ENCODE assay signal across 8 mouse cellular contexts in the genomic region with DNA sequence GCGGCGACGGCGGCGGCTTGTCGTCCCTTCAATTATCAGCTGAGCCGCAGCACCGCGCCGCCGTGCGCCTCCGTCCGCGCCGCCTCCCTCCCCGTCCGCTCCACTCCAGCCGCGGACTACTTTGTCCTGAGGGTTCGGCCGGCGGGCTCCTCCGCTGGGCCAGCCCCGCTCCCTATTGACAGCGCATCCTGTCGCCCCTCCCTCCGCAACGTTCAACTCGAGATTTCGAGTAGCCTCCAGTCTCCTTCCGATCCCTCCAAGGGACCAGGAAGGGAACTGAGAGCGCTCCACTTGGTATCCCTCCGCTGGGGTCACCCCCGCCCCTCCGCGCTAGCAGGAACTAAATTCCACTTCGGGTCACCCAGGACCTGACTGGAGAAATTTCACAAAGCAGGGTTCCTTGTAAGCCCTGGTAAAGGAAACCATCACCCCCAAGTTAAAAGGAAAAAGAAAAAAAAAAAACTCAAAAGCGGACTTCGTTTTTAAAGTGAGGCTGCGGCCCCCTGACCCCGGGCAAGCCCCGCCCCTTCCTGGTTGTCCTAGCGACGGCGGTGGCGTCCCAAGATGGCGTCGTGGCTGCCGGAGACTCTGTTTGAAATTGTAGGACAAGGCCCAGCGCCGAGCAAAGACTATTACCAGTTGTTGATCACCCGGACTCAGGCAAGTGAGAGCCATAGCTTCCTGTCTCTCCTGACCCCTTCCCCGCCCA. TPM values are rescaled to one million over a fixed set of nuclear protein-coding genes. Genes with fewer than 3 reads are reported as not detected.
DNase-seq lines count a peak whose midpoint lies in the region; ATAC-seq lines count a peak whose summit lies in the region.

TSS of gene Fbxo36 (plus strand) at position 533 of the 709 bp plus-strand sequence.

- WGBS in heart, embryonic 10.5 days = under 1% methylated on average over 50 of the region's 54 CpGs
- WGBS in kidney, embryonic 15.5 days = under 1% methylated on average over 54 of the region's 54 CpGs

- H3K27ac ChIP-seq in heart, embryonic 10.5 days = peak within 1 kb of the TSS; percentile 99
- H3K27ac ChIP-seq in kidney, embryonic 15.5 days = peak within 1 kb of the TSS; percentile 98

- no peaks in the 10 kb centered on the region for H3K36me3 ChIP-seq in heart, embryonic 10.5 days
- no peaks in the 10 kb centered on the region for H3K36me3 ChIP-seq in kidney, embryonic 15.5 days

- H3K4me1 ChIP-seq in heart, embryonic 10.5 days = peaks cover 4% of the 10 kb centered on the region; the same call in 1 of the 2 replicates
- H3K4me1 ChIP-seq in kidney, embryonic 15.5 days = peaks cover 11% of the 10 kb centered on the region; the same call in 1 of the 2 replicates

- H3K4me2 ChIP-seq in kidney, embryonic 15.5 days = peak within 1 kb of the TSS; percentile 64

- H3K9ac ChIP-seq in kidney, embryonic 15.5 days = peak within 1 kb of the TSS; percentile 93

- H3K27me3 ChIP-seq in heart, embryonic 10.5 days (ENCODE audit: insufficient read depth, poor library complexity, severe bottlenecking) = no peaks in the 10 kb centered on the region
- H3K27me3 ChIP-seq in kidney, embryonic 15.5 days = no peaks in the 10 kb centered on the region

- peak within 1 kb of the TSS; percentile 98 for H3K4me3 ChIP-seq in heart, embryonic 10.5 days
- peak within 1 kb of the TSS; percentile 97 for H3K4me3 ChIP-seq in kidney, embryonic 15.5 days (replicated peaks)

- DNase-seq in B cell, adult 2 months = peak; percentile 95
- DNase-seq in brain, adult 2 months (ENCODE audit: low read depth, low spot score) = peak; percentile 97
- DNase-seq in heart, embryonic 10.5 days (ENCODE audit: low spot score) = peak; percentile 96
- peak; percentile 92 for DNase-seq in liver
- DNase-seq in spleen, postnatal 4 days (ENCODE audit: low spot score in 2 of 2) = peak; percentile 89 to 95

- no peaks in the 10 kb centered on the region for H3K9me3 ChIP-seq in heart, embryonic 10.5 days
- H3K9me3 ChIP-seq in kidney, embryonic 15.5 days (replicated peaks) = no peaks in the 10 kb centered on the region

- peak; percentile 90 for ATAC-seq in erythroblast, adult 5-6 weeks (replicated peaks; ENCODE audit: low FRiP score, poor library complexity, severe bottlenecking)
- peak; percentile 94 for ATAC-seq in kidney, embryonic 15.5 days (replicated peaks; ENCODE audit: low FRiP score)
- ATAC-seq in monocyte, adult 5-6 weeks (replicated peaks; ENCODE audit: insufficient number of reproducible peaks, low FRiP score, low TSS enrichment, poor library complexity, severe bottlenecking) = peak; percentile 74

RNA-seq across cellular contexts. Expression of gene Fbxo36, which starts in this region (rescaled TPM):
- total RNA-seq in erythroblast, adult 5-6 weeks (2015; ENCODE audit: low replicate concordance) = not detected in 2 replicates
- total RNA-seq in erythroblast, adult 5-6 weeks (2017; ENCODE audit: low replicate concordance) = 1.7 and 2.0 TPM in 2 replicates
- polyA plus RNA-seq in heart, embryonic 10.5 days (2016; fragmentation: Nextera tagmentation; extraction: Ambion mirVana) = 7.0 and 8.6 TPM in 2 replicates
- polyA plus RNA-seq in kidney, embryonic 15.5 days (2015; fragmentation: Nextera tagmentation; extraction: Ambion mirVana) = 10.4 and 11.1 TPM in 2 replicates
- 1.5 TPM in 1 of 3 replicates, not detected in the others for total RNA-seq in monocyte, adult 5-6 weeks (2017)

Comparison
In these comparisons a context has a peak if more than half of its experiments do, and no peak if none do; other contexts are left out.
1. Peak in every context shown above with its lines: DNase-seq, ATAC-seq, H3K4me3 ChIP-seq and H3K27ac ChIP-seq.